Mouse (Mus musculus): ENCODE results near the gene Rad9a. TPM values are rescaled to one million over a fixed set of nuclear protein-coding genes. Genes with fewer than 3 reads are reported as not detected.
A peak's percentile ranks its signal among the peaks of the same experiment; 100 is the strongest.

Rad9a gene
- polyA plus RNA-seq, 1 experiment from 2014 or later, result 39.4 TPM

DNA sequence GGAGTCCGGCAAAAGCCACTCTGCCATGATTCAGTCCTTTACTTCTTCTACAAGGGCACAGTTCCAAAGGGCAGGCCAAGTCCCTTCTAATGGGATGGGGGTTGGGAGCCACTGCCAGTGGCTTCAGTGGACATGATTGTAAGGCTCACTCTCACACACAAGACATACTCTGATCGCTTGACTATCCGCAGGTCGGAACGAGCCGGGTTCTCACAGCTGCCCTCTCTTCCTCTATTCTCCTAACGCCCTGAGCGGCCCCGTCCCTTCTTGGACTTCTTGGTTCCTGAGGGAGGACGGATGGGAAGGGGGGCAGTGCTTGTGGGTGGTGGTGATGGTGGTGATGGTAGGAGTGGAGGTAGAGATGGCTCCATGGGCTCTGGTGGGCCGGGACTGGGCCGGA is 44.7 kb downstream of the Rad9a start:
- WGBS, result 93% methylated on average over 12 of the region's 12 CpGs
- Histone ChIP-seq H3K27me3 (ENCODE audit: insufficient read depth, low read length) (no peaks in the 10 kb centered on the region), H3K4me2 (replicated peaks; ENCODE audit: low read depth, low read length) (no peak overlapping the region), H3K9me3 (ENCODE audit: low read length) (no peaks in the 10 kb centered on the region), H3K27ac (ENCODE audit: low read length) (no peak overlapping the region), H3K36me3 (ENCODE audit: insufficient read depth, low read length) (peaks cover 52% of the 10 kb centered on the region), H3K4me1 (ENCODE audit: insufficient read depth, low read length) (peaks cover 9% of the 10 kb centered on the region; the same call in 1 of the 2 replicates), H3K9ac (replicated peaks; ENCODE audit: low read length) (no peak overlapping the region), H3K4me3 (ENCODE audit: low read length) (no peak overlapping the region)
- ATAC-seq (ENCODE audit: low FRiP score, low TSS enrichment), result no peak

DNA sequence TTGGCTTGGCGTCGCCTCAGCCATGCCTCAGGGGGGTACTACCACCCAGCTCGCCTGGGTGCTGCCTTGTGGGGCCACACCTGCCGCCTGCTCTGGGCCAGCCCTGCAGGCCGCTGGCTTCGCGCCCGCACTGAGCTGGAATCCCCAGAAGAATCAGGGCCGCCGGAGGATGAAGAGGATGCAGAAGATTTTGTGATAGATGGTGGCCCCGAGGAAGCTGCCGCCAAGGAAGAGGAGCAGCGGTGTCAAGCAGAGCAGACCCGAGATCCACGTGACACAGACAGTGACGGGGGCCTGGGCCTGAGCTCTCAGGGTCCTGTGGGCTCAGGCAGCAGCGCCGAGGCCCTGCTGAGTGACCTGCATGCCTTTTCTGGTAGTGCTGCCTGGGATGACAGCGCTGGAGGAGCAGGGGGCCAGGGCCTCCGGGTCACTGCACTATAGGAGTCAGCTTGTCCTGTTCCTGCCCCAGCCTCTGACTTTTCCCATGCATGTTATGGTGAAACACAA is 45.3 kb downstream of the Rad9a start:
- H3K4me1 ChIP-seq (ENCODE audit: insufficient read depth, low read length), result peaks cover 9% of the 10 kb centered on the region; the same call in 1 of the 2 replicates
- WGBS, result 63% methylated on average over 20 of the region's 20 CpGs
- no peak overlapping the region for H3K4me3 ChIP-seq (ENCODE audit: low read length)
- H3K9ac ChIP-seq (replicated peaks; ENCODE audit: low read length), result no peak overlapping the region
- H3K27me3 ChIP-seq (ENCODE audit: insufficient read depth, low read length), result no peaks in the 10 kb centered on the region
- H3K9me3 ChIP-seq (ENCODE audit: low read length), result no peaks in the 10 kb centered on the region
- H3K36me3 ChIP-seq (ENCODE audit: insufficient read depth, low read length), result peaks cover 49% of the 10 kb centered on the region
- ATAC-seq (ENCODE audit: low FRiP score, low TSS enrichment), result 0 out of 2 replicates have a peak, but pooled peaks have one; percentile 5
- H3K4me2 ChIP-seq (replicated peaks; ENCODE audit: low read depth, low read length), result no peak overlapping the region
- peak overlapping the region; percentile 58 for H3K27ac ChIP-seq (ENCODE audit: low read length)

DNA sequence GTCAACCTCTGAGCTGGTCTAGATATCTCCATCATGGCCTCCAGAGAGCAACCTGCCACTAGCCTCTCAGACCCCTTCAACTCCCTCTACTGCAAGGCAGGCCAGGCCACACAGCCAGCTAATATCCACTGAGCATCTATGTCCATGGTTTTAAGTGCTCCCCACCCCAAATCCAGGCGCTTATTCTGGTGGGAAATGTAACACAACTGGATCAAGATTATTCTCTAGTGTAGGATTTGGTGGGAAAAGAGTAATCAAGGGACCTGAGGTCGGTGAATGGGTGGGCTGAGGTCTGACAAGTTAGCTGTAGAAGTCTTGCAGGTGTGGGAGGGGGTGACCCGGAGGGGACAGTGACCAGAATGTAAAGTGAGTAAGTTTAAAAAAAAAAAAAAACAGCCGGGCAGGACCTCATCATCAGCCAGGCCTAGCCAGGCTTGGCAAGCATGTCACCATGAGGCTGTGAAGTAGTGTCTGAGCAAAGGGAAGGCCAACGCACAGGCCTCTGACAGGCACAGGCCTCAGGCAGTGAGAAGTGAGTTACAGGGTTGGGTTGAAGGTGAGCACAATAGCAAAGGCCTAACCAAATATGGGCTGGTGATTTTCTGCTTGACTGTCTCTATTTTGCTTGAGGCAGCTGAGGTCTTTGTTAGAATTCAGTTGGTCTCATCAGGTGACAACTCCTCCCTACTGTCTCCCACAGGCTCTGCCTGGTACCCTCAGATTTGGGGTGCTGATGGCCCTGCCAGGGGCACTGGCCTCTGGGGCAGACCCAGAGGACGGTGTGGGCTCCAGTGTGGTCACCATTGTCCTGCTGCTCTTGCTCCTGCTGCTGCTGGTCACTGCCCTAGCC is 46.0 kb downstream of the Rad9a start:
- H3K4me1 ChIP-seq (ENCODE audit: insufficient read depth, low read length), result peaks cover 11% of the 10 kb centered on the region
- ATAC-seq (ENCODE audit: low FRiP score, low TSS enrichment), result peak; percentile 43; the same call in 1 of the 2 replicates
- no peaks in the 10 kb centered on the region for H3K9me3 ChIP-seq (ENCODE audit: low read length)
- H3K4me3 ChIP-seq (ENCODE audit: low read length), result no peak overlapping the region
- H3K9ac ChIP-seq (replicated peaks; ENCODE audit: low read length), result 0 out of 2 replicates have a peak overlapping the region, but pooled peaks have one; percentile 19
- peaks cover 50% of the 10 kb centered on the region for H3K36me3 ChIP-seq (ENCODE audit: insufficient read depth, low read length)
- H3K27ac ChIP-seq (ENCODE audit: low read length), result peak overlapping the region; percentile 58
- 46% methylated on average over 6 of the region's 6 CpGs for WGBS
- no peak overlapping the region for H3K4me2 ChIP-seq (replicated peaks; ENCODE audit: low read depth, low read length)
- H3K27me3 ChIP-seq (ENCODE audit: insufficient read depth, low read length), result no peaks in the 10 kb centered on the region

DNA sequence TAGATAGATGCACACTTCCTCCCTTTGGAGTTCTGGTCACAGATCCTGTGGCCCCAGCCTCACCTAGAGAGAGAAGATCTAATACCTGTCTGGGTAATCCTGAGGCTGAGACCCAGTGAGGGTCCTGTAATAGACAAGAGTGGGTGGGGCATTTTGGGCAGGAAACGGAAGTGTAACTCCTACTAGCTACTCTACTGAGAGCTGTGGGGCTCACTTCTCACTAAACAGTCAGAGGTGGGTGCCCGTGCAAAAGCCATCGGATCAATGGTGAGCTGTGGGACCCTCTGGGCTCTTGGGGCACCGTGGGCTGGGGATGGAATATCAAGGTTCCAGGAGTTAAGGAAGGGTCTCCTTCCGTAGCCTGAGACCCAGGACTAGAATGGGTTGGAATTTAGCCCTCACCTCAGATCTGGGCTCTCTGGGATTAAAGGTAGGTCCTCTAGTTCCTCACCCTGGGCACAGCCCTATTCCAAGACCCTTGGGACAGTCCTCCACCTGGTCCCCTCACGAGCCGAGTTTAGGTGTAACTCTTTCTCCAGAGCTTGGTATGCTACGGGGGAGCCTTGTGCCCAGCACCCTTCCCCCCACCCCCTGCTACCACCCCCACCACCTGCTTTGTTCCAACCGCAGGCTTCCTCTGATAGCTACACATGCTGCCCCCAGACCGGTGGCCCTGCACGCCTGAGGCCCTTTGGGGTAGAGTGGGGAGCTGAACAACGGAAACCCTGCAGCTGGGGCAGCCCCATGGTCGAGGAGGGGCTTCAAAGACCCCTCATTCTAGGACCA is 46.8 kb downstream of the Rad9a start:
- no peaks in the 10 kb centered on the region for H3K9me3 ChIP-seq (ENCODE audit: low read length)
- H3K4me3 ChIP-seq (ENCODE audit: low read length), result no peak overlapping the region
- no peak overlapping the region for H3K4me2 ChIP-seq (replicated peaks; ENCODE audit: low read depth, low read length)
- 0 out of 2 replicates have a peak overlapping the region, but pooled peaks have one; percentile 21 for H3K27ac ChIP-seq (ENCODE audit: low read length)
- H3K27me3 ChIP-seq (ENCODE audit: insufficient read depth, low read length), result no peaks in the 10 kb centered on the region
- 0 out of 2 replicates have a peak overlapping the region, but pooled peaks have one; percentile 19 for H3K9ac ChIP-seq (replicated peaks; ENCODE audit: low read length)
- peaks cover 19% of the 10 kb centered on the region for H3K4me1 ChIP-seq (ENCODE audit: insufficient read depth, low read length)
- H3K36me3 ChIP-seq (ENCODE audit: insufficient read depth, low read length), result peaks cover 49% of the 10 kb centered on the region
- ATAC-seq (ENCODE audit: low FRiP score, low TSS enrichment), result no peak
- WGBS, result 74% methylated on average over 13 of the region's 13 CpGs

DNA sequence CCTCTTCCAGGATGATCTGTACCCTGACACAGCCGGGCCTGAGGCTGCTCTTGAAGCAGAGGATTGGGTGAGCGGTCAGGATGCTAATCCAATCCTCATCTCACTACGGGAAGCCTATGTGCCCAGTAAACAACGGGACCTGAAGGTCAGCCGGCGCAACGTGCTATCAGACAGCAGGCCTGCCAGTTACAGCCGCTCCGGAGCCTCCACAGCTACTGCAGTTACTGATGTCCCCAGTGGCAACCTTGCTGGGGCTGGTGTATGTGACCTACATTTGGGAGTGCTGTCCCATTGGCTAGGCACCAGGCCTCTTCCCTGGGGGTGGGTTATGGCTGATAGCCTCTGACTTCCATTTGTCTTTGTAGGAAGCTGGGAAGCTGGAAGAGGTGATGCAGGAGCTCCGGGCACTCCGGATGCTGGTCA is 48.2 kb downstream of the Rad9a start, which contains the start of gene Ptprcap:
Ptprcap (plus strand) TSS at position 373 of the 423 bp plus-strand sequence.
- Histone ChIP-seq H3K9ac (replicated peaks; ENCODE audit: low read length) (no peak within 1 kb of the TSS), H3K9me3 (ENCODE audit: low read length) (no peaks in the 10 kb centered on the region), H3K27me3 (ENCODE audit: insufficient read depth, low read length) (no peaks in the 10 kb centered on the region), H3K27ac (ENCODE audit: low read length) (no peak within 1 kb of the TSS), H3K4me2 (replicated peaks; ENCODE audit: low read depth, low read length) (no peak within 1 kb of the TSS), H3K4me1 (ENCODE audit: insufficient read depth, low read length) (peaks cover 28% of the 10 kb centered on the region), H3K4me3 (ENCODE audit: low read length) (no peak within 1 kb of the TSS), H3K36me3 (ENCODE audit: insufficient read depth, low read length) (peaks cover 35% of the 10 kb centered on the region)
- WGBS, result 79% methylated on average over 11 of the region's 11 CpGs
- no peak for ATAC-seq (ENCODE audit: low FRiP score, low TSS enrichment)

DNA sequence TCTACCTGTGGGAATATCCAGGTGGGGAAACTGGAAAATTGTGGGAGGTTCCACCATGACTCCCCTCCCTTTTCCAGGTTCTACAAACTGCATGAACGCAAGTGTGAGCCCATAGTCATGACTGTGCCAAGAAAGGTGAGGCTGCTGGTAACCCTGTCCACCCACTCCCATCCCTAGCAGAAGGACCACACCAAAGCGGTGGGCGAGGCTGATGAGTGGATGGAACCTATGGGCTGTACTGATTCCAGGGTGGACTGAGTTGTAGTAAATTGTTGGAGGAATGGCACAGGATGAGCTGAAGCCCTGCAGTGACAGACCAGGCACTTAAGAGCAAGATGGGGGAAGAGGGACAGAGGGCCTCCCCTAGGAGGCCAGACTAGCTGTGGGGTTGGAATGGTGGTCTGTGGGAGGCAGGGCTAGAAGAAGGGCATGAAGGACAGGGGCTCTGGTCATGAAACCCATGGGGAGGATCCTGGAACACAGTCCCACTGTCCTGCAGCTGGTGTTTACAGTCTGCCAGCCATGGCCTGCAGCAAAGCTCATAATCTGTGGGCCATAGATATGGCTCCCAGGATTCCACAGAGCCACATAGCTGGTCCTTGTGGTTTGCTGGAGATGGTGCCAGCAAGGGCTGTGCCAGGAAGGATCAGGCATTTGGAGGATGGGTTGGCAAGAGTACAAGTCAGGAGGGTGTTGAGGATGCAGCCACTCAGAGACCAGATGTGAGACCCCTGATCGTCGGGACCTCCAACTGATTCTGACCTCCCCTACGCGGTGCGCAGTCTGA is 48.8 kb downstream of the Rad9a start:
- H3K4me2 ChIP-seq (replicated peaks; ENCODE audit: low read depth, low read length), result no peak overlapping the region
- no peak overlapping the region for H3K27ac ChIP-seq (ENCODE audit: low read length)
- H3K4me1 ChIP-seq (ENCODE audit: insufficient read depth, low read length), result peaks cover 34% of the 10 kb centered on the region
- no peak overlapping the region for H3K9ac ChIP-seq (replicated peaks; ENCODE audit: low read length)
- H3K36me3 ChIP-seq (ENCODE audit: insufficient read depth, low read length), result peaks cover 29% of the 10 kb centered on the region
- 92% methylated on average over 8 of the region's 8 CpGs for WGBS
- no peak for ATAC-seq (ENCODE audit: low FRiP score, low TSS enrichment)
- H3K9me3 ChIP-seq (ENCODE audit: low read length), result no peaks in the 10 kb centered on the region
- H3K4me3 ChIP-seq (ENCODE audit: low read length), result no peak overlapping the region
- H3K27me3 ChIP-seq (ENCODE audit: insufficient read depth, low read length), result no peaks in the 10 kb centered on the region

DNA sequence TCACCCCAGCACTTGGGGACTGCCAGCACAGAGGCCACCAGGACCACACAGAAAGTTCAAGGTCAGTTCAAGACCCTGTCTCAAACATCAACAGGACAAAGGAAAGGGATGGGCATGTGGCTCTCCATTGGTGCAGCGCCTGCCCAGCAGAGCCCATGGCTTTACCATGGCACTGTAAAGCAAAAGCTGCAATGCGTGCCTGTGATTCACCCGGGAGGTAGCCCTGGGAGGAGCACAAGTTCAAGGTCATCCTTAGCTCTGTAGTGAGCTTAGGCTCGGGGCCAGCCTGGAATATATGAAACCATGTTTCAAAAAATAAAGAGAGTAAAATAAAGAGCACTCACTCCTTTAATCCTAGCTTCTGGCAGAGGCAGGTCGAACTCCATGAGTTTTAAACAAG is 49.6 kb downstream of the Rad9a start:
- Histone ChIP-seq H3K4me2 (replicated peaks; ENCODE audit: low read depth, low read length) (no peak overlapping the region), H3K4me1 (ENCODE audit: insufficient read depth, low read length) (peaks cover 34% of the 10 kb centered on the region), H3K9me3 (ENCODE audit: low read length) (no peaks in the 10 kb centered on the region), H3K27ac (ENCODE audit: low read length) (no peak overlapping the region), H3K36me3 (ENCODE audit: insufficient read depth, low read length) (peaks cover 24% of the 10 kb centered on the region), H3K4me3 (ENCODE audit: low read length) (no peak overlapping the region), H3K9ac (replicated peaks; ENCODE audit: low read length) (no peak overlapping the region), H3K27me3 (ENCODE audit: insufficient read depth, low read length) (no peaks in the 10 kb centered on the region)
- ATAC-seq (ENCODE audit: low FRiP score, low TSS enrichment), result no peak
- 88% methylated on average over 5 of the region's 5 CpGs for WGBS

DNA sequence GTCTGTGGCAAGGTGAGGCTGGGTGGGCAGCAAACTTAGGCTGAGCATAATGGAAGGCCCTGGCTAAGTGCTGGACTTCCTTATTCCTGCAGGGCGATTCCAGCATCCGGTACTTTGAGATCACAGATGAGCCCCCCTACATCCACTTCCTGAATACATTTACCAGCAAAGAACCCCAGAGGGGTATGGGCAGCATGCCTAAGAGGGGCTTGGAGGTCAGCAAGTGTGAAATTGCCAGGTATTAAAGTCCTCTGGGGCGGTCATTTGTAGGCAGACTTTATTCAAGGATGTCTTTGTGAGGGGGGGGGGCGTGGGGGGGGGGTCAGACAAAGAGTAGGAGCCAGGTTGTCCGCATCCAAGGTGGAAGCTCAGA is 50.0 kb downstream of the Rad9a start:
- no peak for ATAC-seq (ENCODE audit: low FRiP score, low TSS enrichment)
- WGBS, result 75% methylated on average over 5 of the region's 5 CpGs
- Histone ChIP-seq H3K27ac (ENCODE audit: low read length) (no peak overlapping the region), H3K9ac (replicated peaks; ENCODE audit: low read length) (no peak overlapping the region), H3K27me3 (ENCODE audit: insufficient read depth, low read length) (no peaks in the 10 kb centered on the region), H3K4me2 (replicated peaks; ENCODE audit: low read depth, low read length) (no peak overlapping the region), H3K36me3 (ENCODE audit: insufficient read depth, low read length) (peaks cover 24% of the 10 kb centered on the region), H3K4me3 (ENCODE audit: low read length) (no peak overlapping the region), H3K4me1 (ENCODE audit: insufficient read depth, low read length) (peaks cover 34% of the 10 kb centered on the region), H3K9me3 (ENCODE audit: low read length) (no peaks in the 10 kb centered on the region)

Measured in kidney, embryonic 16.5 days (tissue).